Mouse (Mus musculus) embryo, embryonic 9.5 days (tissue): ENCODE results near the gene Ppm1g.

ENCODE experiments used
- DNase-seq: peaks from one replicate; pipeline ENCODE4 v3.0.0-alpha.2; 2017; ENCODE audit errors: extremely low spot score

Ppm1g gene

GRCm38 (mm10) chr5:31192045-31192938, 28.2 kb downstream of the Ppm1g start:
- no peak for DNase-seq

GRCm38 (mm10) chr5:31190201-31190600, 30.3 kb downstream of the Ppm1g start:
- no peak for DNase-seq

GRCm38 (mm10) chr5:31188223-31188840, 32.2 kb downstream of the Ppm1g start:
- DNase-seq: no peak

- DNase-seq: no peak
Observed at GRCm38 (mm10) chr5:31183678-31184077, 36.8 kb downstream of the Ppm1g start.

GRCm38 (mm10) chr5:31181183-31181770, 39.2 kb downstream of the Ppm1g start:
- no peak for DNase-seq

- DNase-seq: peak; percentile 92
Observed at GRCm38 (mm10) chr5:31179766-31180630, 40.5 kb downstream of the Ppm1g start, which contains the start of the genes Gm29609 and Gtf3c2. Gm29609 (minus strand) TSS chr5:31179911. Gtf3c2 (minus strand) TSS chr5:31180144.

GRCm38 (mm10) chr5:31179301-31179765, 41.2 kb downstream of the Ppm1g start:
- DNase-seq: peak; percentile 43

GRCm38 (mm10) chr5:31168630-31169029, 51.9 kb downstream of the Ppm1g start:
- no peak for DNase-seq

- no peak for DNase-seq
Observed at GRCm38 (mm10) chr5:31164878-31165277, 55.6 kb downstream of the Ppm1g start.

GRCm38 (mm10) chr5:31162462-31162861, 58.0 kb downstream of the Ppm1g start:
- DNase-seq: no peak

- peak; percentile 82 for DNase-seq
Observed at GRCm38 (mm10) chr5:31154152-31154553, 66.3 kb downstream of the Ppm1g start, which contains the start of gene Mpv17. Mpv17 (minus strand) TSS chr5:31154251.

GRCm38 (mm10) chr5:31153516-31154151, 66.9 kb downstream of the Ppm1g start:
- no peak for DNase-seq
